Mouse (Mus musculus) testis, postnatal 10 days (tissue): ENCODE measurements around the gene Antxrl.

Experiments used
- DNase-seq: peaks from one replicate; pipeline ENCODE4 v3.0.0; 2021; ENCODE audit warnings: low spot score

The Antxrl gene

DNA sequence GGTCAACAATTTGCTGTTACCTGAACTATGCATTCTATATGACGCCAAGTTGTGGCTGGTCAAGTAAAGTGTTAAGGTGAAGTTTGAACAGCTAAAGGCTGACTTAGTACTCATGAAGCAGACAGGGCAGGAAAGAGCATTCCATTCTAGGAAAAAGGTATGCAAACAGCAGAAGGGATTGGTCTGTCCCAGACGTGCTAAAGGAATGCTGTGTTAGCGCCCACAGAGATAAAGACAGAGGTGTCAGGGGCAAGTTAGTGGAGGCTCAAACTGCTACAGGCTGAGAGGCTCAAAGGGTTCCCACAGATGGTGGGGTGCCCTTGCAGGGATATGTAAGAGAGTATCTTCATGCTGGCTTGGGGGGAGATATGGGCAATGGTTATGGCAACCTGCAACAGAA, 51.3 kb downstream of the Antxrl start:
- no peak for DNase-seq

DNA sequence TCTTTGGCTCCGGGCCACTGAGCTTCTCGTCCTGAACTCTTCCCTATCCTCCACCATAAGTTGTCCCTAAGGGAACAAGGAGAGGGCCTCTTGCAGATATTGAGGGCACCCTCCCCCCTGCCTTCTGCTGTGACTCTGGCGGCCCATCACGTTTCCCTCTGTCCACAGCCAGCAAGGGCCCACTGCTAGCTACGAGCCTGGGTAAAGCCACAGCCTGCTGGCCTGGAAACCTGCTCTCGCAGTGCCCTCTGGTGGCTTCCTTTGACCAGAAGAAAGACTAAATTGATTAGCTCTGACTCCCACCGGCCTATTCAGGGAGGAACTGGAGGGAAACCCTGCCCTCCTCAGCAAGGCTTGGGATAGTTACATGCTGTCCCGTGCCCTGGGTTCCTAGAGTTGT, 52.4 kb downstream of the Antxrl start:
- DNase-seq, result peak; percentile 81

DNA sequence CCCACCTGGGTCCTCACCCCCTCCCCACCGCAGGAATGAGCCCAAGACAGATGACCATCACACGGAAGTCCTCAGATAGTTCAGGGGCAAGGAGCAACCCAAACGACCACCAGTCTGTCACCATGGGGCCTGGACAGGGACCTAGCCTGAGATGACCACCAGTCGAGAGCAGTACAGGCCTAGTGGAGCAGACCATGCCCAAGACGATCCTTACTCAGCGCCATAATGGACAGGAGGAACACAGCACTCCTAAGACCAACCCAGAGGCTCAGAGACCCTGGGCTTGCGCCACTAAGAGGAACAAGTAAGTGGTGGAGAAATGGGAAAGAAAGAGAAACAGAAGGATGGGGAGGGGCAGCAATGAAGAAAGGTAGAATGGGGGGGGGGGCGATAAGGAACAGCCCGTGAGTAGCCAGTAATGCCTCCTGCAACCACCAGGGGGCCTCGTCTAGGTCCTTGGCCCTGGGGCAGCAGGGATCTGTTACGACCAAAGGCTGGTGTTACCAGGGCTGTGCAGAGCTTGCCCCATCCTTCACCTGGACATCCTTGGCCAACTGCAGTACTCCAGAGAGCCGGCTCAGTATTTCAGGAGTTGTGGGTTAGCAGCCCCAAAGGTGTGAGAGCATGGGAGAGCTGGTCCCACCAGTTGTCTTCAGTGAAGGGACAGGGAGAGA, 54.0 kb downstream of the Antxrl start:
- DNase-seq, result peak; percentile 79

DNA sequence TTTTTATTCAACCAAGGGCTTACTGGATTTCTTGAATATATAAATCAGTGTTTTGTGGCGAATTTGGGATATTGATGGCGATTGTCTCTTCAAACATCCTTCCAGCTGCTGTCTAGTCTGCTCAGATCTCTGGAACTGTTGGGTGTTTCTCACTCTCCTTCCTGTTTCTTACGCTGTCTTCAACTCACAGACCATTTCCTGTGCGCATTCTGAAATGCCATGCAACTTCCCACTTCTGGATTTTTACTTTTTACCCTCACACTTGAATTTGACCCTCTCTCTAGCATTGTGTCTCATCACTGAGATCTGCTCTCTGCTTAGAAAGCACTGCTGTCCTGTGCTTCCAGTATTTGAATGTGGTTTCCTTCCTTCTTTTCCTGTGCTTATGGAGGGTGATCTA, 55.1 kb downstream of the Antxrl start:
- DNase-seq, result no peak

DNA sequence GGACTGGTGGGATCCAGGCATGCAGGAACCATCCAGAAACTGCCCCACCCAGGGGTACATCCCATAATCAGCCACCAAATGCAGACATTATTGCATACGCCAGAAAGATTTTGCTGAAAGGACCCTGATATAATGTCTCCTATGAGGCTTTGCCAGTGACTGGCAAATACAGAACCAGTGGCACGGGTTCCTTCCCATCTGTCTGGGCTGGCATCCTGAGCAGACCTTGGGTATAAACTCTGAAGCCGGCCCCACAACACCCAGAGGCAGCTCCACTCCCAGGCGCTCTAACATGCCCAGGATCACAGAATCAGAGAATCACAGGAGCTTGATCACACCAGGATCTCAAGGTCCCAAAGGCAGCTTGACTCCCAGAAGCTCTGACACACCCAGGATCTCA, 61.8 kb downstream of the Antxrl start:
- DNase-seq, result peak; percentile 17

DNA sequence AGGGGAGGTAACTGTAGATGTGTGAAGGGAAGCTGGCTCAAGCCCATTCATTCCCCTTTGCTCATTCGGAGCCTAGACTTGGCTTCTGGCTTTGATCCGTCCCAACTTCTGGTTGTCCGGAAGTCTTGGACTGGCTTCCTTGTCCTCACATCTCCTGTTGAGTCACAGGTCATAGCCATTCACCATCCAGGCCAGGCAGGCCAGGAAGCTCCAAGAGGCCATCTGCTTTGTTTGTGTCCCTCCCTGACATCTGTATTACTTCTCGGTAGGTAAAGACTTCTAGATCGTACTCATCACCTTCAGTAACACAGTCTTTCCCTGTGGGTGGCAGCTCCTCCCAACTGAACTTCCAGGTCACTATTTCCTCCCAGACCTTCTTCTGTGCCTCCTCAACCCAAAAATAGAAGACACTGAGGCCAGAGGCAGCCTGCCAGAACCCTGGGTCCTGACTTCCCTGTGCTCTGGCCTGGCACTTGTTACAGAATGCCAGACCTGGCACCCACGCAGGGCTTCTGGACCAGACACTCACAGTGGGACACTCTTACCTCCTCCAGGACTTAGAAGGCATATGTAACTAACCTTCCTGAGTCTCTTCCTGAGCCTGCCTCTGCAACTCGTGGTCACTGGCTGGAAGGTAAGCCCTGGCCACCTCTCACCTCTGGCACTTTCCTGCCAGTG, 66.7 kb downstream of the Antxrl start:
- peak; percentile 37 for DNase-seq

DNA sequence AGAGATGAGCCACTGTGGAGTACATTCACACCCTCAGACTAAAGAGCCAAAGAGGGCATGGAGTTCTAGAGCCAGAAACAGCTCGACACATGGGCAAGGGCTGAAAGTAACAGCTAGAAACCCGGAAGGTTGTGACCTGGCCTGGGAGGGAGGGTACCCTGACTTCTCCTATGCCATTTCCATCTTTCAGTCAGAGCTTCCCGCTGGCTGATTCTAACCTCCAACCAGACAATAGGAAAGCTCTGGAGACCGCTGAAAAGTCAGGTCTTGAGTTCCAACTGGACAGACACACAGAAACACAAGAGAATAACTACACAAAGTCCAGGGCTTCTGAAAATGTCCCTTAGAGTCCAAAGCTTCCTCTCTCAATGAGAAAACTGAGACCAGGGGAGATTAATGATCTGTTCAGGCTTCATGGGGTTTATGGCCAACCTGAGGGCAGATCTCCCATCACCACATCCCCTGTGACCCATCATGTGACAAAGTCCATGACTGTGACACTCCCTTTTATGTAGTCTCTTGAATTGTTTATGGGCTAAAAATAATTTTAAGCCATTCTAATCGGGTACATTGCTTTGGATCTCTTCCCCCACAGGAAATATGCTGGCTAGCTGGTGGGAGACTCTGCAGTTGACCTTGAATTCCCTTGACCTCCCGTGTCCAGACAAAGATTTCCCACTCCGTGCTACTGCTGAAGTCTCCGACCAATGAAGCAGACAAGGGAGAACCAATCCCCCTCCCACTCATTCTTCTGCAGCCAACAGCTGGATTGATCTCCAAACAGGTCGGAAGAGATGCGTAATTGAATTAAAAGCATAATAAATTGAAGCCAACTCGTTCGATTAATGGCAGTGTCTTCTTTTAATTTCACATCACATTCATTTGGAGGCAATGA, 67.8 kb downstream of the Antxrl start:
- DNase-seq, result peak; percentile 31

DNA sequence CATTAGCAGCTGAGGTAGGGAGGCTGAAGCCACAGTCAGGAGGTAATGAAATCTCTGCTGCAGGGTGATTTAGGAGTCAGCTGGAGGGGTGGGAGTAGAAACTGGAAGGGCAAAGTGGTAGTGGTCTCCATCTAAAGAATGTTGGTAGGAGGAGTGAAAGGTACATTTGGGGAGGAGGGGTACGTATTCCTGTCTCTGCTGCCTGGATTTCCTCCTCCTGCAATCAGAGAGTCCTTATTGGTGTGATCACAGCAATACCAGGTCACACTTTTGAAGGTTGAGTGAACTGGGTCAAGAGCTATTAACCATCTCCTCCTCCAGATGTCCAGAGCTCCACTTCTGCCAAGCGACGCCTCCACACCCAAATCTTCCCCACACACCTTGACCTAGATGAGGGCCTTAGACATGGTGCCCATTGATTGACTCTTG, 68.4 kb downstream of the Antxrl start:
- peak; percentile 31 for DNase-seq

DNA sequence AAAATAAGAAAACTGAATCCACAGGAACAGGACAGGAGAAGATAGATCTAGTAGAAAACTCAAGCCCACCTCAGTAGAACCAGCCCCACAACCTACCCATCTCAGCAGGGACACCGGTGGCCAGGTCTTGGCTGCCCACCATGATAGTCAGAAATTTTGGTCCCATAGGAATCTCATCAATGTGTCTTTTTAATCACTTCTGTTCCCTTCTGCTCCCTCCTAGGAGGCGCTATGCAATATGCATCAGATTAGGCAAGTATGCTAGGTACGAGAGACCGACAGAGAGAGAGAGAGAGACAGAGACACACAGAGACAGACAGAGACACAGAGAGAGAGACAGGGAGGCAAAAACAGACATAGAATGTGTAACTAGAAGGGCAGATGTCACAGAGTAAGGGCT, 69.2 kb downstream of the Antxrl start:
- DNase-seq, result peak; percentile 13
